Mouse (Mus musculus): Measurements from ENCODE around the gene Pkp3. TPM values are rescaled to one million over a fixed set of nuclear protein-coding genes. Genes with fewer than 3 reads are reported as not detected.
"Not testable (repeated sequence)": the region's sequence is repeated elsewhere in the genome, so short reads cannot be mapped to it uniquely, and the experiment has no call there.

Pkp3 gene
- polyA plus RNA-seq (2012; rRNA removed): 0.33 and 0.51 TPM in 2 replicates
- 0.36 and 0.80 TPM in 2 replicates for polyA plus RNA-seq (2014; fragmentation: Nextera tagmentation; extraction: Ambion mirVana)

GRCm38 (mm10) chr7:141077841-141078240 lies at the start of gene Pkp3:
TSS of gene Pkp3 (plus strand) at chr7:141078218.
- ATAC-seq (ENCODE audit: insufficient read depth) (no peak), DNase-seq (ENCODE audit: low read depth in 3 of 3, low spot score in 3 of 3) (no peak)
- H3K27ac ChIP-seq: no peak within 1 kb of the TSS
- no peak within 1 kb of the TSS for H3K9ac ChIP-seq (replicated peaks)
- TF ChIP-seq EP300 (IDR thresholded peaks at IDR 0.05; ENCODE audit: low read depth) (no peak), CTCF (IDR thresholded peaks at IDR 0.05; ENCODE audit: low read depth) (no peak)
- peaks cover 2% of the 10 kb centered on the region; the same call in 1 of the 2 replicates for H3K27me3 ChIP-seq (ENCODE audit: control insufficient read depth, insufficient read depth, low read length)
- H3K36me3 ChIP-seq (replicated peaks; ENCODE audit: control insufficient read depth, insufficient read depth, low read depth): no peaks in the 10 kb centered on the region
- no peak within 1 kb of the TSS for H3K4me2 ChIP-seq (ENCODE audit: low read depth)
- no peaks in the 10 kb centered on the region for H3K4me1 ChIP-seq (replicated peaks; ENCODE audit: control insufficient read depth in 2 of 2, insufficient read depth in 2 of 2, low read length in 1 of 2)
- WGBS (ENCODE audit: insufficient replicate concordance): 82% methylated on average over 15 of the region's 15 CpGs
- no peaks in the 10 kb centered on the region for H3K9me3 ChIP-seq (ENCODE audit: control insufficient read depth, low read length)
- no peak within 1 kb of the TSS for H3K4me3 ChIP-seq (ENCODE audit: insufficient read depth in 1 of 2, low read depth in 2 of 2, low read length in 2 of 2)

GRCm38 (mm10) chr7:141028831-141029230 lies 49.2 kb upstream of the Pkp3 start, which contains the start of gene Gm17387:
TSS of gene Gm17387 (plus strand) at chr7:141029131.
- peaks cover 0 to 6% of the 10 kb centered on the region in 2 experiments; a peak in 3 of 4 replicates for H3K4me1 ChIP-seq (replicated peaks; ENCODE audit: control insufficient read depth in 2 of 2, insufficient read depth in 2 of 2, low read length in 1 of 2)
- ATAC-seq (ENCODE audit: insufficient read depth) (no peak), DNase-seq (ENCODE audit: low read depth in 3 of 3, low spot score in 3 of 3) (no peak)
- H3K27ac ChIP-seq: no peak within 1 kb of the TSS
- no peaks in the 10 kb centered on the region for H3K27me3 ChIP-seq (ENCODE audit: control insufficient read depth, insufficient read depth, low read length)
- H3K9me3 ChIP-seq (ENCODE audit: control insufficient read depth, low read length): no peaks in the 10 kb centered on the region
- no peak for TF ChIP-seq CTCF (IDR thresholded peaks at IDR 0.05; ENCODE audit: low read depth)
- no peak for TF ChIP-seq EP300 (IDR thresholded peaks at IDR 0.05; ENCODE audit: low read depth)
- no peak within 1 kb of the TSS for H3K4me3 ChIP-seq (ENCODE audit: insufficient read depth in 1 of 2, low read depth in 2 of 2, low read length in 2 of 2)
- no peaks in the 10 kb centered on the region for H3K36me3 ChIP-seq (replicated peaks; ENCODE audit: control insufficient read depth, insufficient read depth, low read depth)
- H3K9ac ChIP-seq (replicated peaks): no peak within 1 kb of the TSS
- no peak within 1 kb of the TSS for H3K4me2 ChIP-seq (ENCODE audit: low read depth)
- 89% methylated on average over 2 of the region's 2 CpGs for whole genome bisulfite sequencing (ENCODE audit: insufficient replicate concordance)

GRCm38 (mm10) chr7:141030390-141030789 lies 47.6 kb upstream of the Pkp3 start:
- H3K4me3 ChIP-seq (ENCODE audit: insufficient read depth in 1 of 2, low read depth in 2 of 2, low read length in 2 of 2): no peak overlapping the region
- H3K36me3 ChIP-seq (replicated peaks; ENCODE audit: control insufficient read depth, insufficient read depth, low read depth): no peaks in the 10 kb centered on the region
- no peak overlapping the region for H3K9ac ChIP-seq (replicated peaks)
- no peak for ATAC-seq (ENCODE audit: insufficient read depth)
- no peak overlapping the region for H3K4me2 ChIP-seq (ENCODE audit: low read depth)
- no peaks in the 10 kb centered on the region for H3K27me3 ChIP-seq (ENCODE audit: control insufficient read depth, insufficient read depth, low read length)
- TF ChIP-seq EP300 (IDR thresholded peaks at IDR 0.05; ENCODE audit: low read depth) (no peak), CTCF (IDR thresholded peaks at IDR 0.05; ENCODE audit: low read depth) (no peak)
- H3K9me3 ChIP-seq (ENCODE audit: control insufficient read depth, low read length): no peaks in the 10 kb centered on the region
- WGBS (ENCODE audit: insufficient replicate concordance): 51% methylated on average over 3 of the region's 3 CpGs
- no peak for DNase-seq (ENCODE audit: low read depth in 3 of 3, low spot score in 3 of 3)
- no peak overlapping the region for H3K27ac ChIP-seq
- peaks cover 0 to 5% of the 10 kb centered on the region in 2 experiments; a peak in 3 of 4 replicates for H3K4me1 ChIP-seq (replicated peaks; ENCODE audit: control insufficient read depth in 2 of 2, insufficient read depth in 2 of 2, low read length in 1 of 2)

GRCm38 (mm10) chr7:141032458-141033167 lies 45.4 kb upstream of the Pkp3 start:
- ATAC-seq (ENCODE audit: insufficient read depth) (peak; percentile 74), DNase-seq (ENCODE audit: low read depth in 3 of 3, low spot score in 3 of 3) (no peak)
- 34% methylated on average over 9 of the region's 9 CpGs for WGBS (ENCODE audit: insufficient replicate concordance)
- no peaks in the 10 kb centered on the region for H3K27me3 ChIP-seq (ENCODE audit: control insufficient read depth, insufficient read depth, low read length)
- no peak overlapping the region for H3K4me3 ChIP-seq (ENCODE audit: insufficient read depth in 1 of 2, low read depth in 2 of 2, low read length in 2 of 2)
- no peak overlapping the region for H3K4me2 ChIP-seq (ENCODE audit: low read depth)
- H3K4me1 ChIP-seq (replicated peaks; ENCODE audit: control insufficient read depth in 2 of 2, insufficient read depth in 2 of 2, low read length in 1 of 2): peaks cover under 1 to 5% of the 10 kb centered on the region in 2 experiments
- H3K9ac ChIP-seq (replicated peaks): no peak overlapping the region
- H3K27ac ChIP-seq: no peak overlapping the region
- H3K36me3 ChIP-seq (replicated peaks; ENCODE audit: control insufficient read depth, insufficient read depth, low read depth): no peaks in the 10 kb centered on the region
- TF ChIP-seq CTCF (IDR thresholded peaks at IDR 0.05; ENCODE audit: low read depth): no peak
- no peak for TF ChIP-seq EP300 (IDR thresholded peaks at IDR 0.05; ENCODE audit: low read depth)
- no peaks in the 10 kb centered on the region for H3K9me3 ChIP-seq (ENCODE audit: control insufficient read depth, low read length)

- H3K9ac ChIP-seq (replicated peaks); H3K36me3 ChIP-seq (replicated peaks; ENCODE audit: control insufficient read depth, insufficient read depth, low read depth); H3K27ac ChIP-seq; H3K27me3 ChIP-seq (ENCODE audit: control insufficient read depth, insufficient read depth, low read length); H3K9me3 ChIP-seq (ENCODE audit: control insufficient read depth, low read length); DNase-seq (ENCODE audit: low read depth in 3 of 3, low spot score in 3 of 3); H3K4me3 ChIP-seq (ENCODE audit: insufficient read depth in 1 of 2, low read depth in 2 of 2, low read length in 2 of 2); ATAC-seq (ENCODE audit: insufficient read depth); H3K4me2 ChIP-seq (ENCODE audit: low read depth): not testable (repeated sequence)
- WGBS (ENCODE audit: insufficient replicate concordance): 59% methylated on average over 1 of the region's 2 CpGs
- H3K4me1 ChIP-seq (replicated peaks; ENCODE audit: control insufficient read depth in 2 of 2, insufficient read depth in 2 of 2, low read length in 1 of 2): peaks cover 11 to 25% of the 10 kb centered on the region in 2 experiments
These were observed 41.4 kb upstream of the Pkp3 start for GRCm38 (mm10) chr7:141036624-141037023.

Data from liver, embryonic 14.5 days (tissue).